Mouse (Mus musculus) small intestine, adult 2 months (tissue): ENCODE results near the gene Sfrp4.

Experiments used
- CTCF ChIP-seq: fragments of 200-500 bp; IDR thresholded peaks from 2 replicates; pipeline ENCODE4 v1.5.1; 2012; ENCODE audit warnings: low read depth, mild to moderate bottlenecking, control low read depth, inconsistent platforms, low read length, moderate library complexity, mixed read lengths; ENCODE audit not compliant: insufficient replicate concordance, insufficient read length; ENCODE audit errors: extremely low read depth
- POLR2A ChIP-seq: fragments of 200-500 bp; IDR thresholded peaks from 2 replicates; pipeline ENCODE4 v1.6.1; 2012; ENCODE audit warnings: low read depth, mild to moderate bottlenecking, control low read depth, inconsistent platforms, low read length, moderate library complexity

DNA sequence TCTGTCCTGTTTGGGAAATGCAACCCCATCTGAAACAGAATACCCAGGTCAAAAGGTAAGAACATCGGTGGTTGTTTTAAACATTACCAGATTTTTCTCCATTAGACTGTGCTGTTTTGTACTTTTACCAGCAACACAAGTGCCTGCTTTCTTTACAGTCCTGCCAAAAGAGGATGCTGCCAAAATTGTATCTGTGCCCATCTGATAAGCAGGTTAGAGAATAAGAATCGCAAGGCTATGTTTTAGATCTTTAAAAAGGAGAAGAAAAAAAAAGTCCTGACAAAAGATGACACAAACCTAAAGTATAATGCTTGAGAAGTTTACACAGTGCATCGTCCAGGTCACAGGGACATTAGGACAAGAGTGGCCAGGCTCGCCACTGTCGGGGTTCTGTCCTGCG, 23.7 kb upstream of the Sfrp4 start:
- no peak for TF ChIP-seq CTCF
- TF ChIP-seq POLR2A = no peak
